Mouse (Mus musculus): Measurements from ENCODE around the gene Tsks. TPM values are rescaled to one million over a fixed set of nuclear protein-coding genes. Genes with fewer than 3 reads are reported as not detected.

Gene Tsks
- total and polyA plus RNA-seq, 3 experiments, result 0.08 TPM; not detected in 2

- H3K9me3 ChIP-seq (replicated peaks; ENCODE audit: insufficient read depth, low read length), result no peaks in the 10 kb centered on the region
- H3K79me2 ChIP-seq (ENCODE audit: control insufficient read depth, insufficient read depth, low read length, poor library complexity), result no peaks in the 10 kb centered on the region
- peaks cover 0 to 4% of the 10 kb centered on the region in 2 experiments; a peak in 1 of 4 replicates for H3K4me1 ChIP-seq (ENCODE audit: control insufficient read depth in 1 of 2, insufficient read depth in 2 of 2, low read length in 2 of 2)
- no peak overlapping the region for H3K4me3 ChIP-seq (ENCODE audit: control insufficient read depth in 1 of 2, insufficient read depth in 1 of 2, low read depth in 2 of 2, low read length in 2 of 2)
- TF ChIP-seq EP300 (IDR thresholded peaks at IDR 0.05; ENCODE audit: low read depth in 1 of 2, low read length in 2 of 2) (no peak), POLR2AphosphoS5 (IDR thresholded peaks at IDR 0.05; ENCODE audit: borderline replicate concordance, low read depth, low read length) (no peak), CHD1 (IDR thresholded peaks at IDR 0.05; ENCODE audit: low read depth, low read length) (no peak), ZKSCAN1 (IDR thresholded peaks at IDR 0.05; ENCODE audit: low read depth, low read length) (no peak), MXI1 (IDR thresholded peaks at IDR 0.05; ENCODE audit: low read depth, low read length) (0 out of 2 replicates have a peak, but pooled peaks have one; percentile 52), MYC (IDR thresholded peaks at IDR 0.05; ENCODE audit: low read depth, low read length) (peak; percentile 95), ELF1 (IDR thresholded peaks at IDR 0.05; ENCODE audit: low read depth, low read length) (no peak), ETS1 (IDR thresholded peaks at IDR 0.05; ENCODE audit: low read depth, low read length) (no peak), ZC3H11A (IDR thresholded peaks at IDR 0.05; ENCODE audit: low read depth, low read length) (peak; percentile 76), MAZ (IDR thresholded peaks at IDR 0.05; ENCODE audit: low read depth, low read length) (no peak), CTCF (IDR thresholded peaks at IDR 0.05 in 2 of 3, conservative IDR thresholded peaks at IDR 0.05 in 1 of 3; ENCODE audit: control insufficient read depth in 1 of 3, insufficient read depth in 1 of 3, low read depth in 2 of 3, low read length in 3 of 3, poor library complexity in 1 of 3, severe bottlenecking in 1 of 3) (peak; percentile 75 to 90 (median 81)), KAT2A (conservative IDR thresholded peaks at IDR 0.05; ENCODE audit: low read depth, low read length) (no peak), ZNF384 (IDR thresholded peaks at IDR 0.05; ENCODE audit: low read depth, low read length) (0 out of 2 replicates have a peak, but pooled peaks have one; percentile 42), MAX (IDR thresholded peaks at IDR 0.05; ENCODE audit: low read length) (peak; percentile 96), SIN3A (IDR thresholded peaks at IDR 0.05; ENCODE audit: low read length) (peak; percentile 50), USF1 (IDR thresholded peaks at IDR 0.05; ENCODE audit: low read depth, low read length) (peak; percentile 58), SMC3 (IDR thresholded peaks at IDR 0.05; ENCODE audit: low read depth, low read length) (peak; percentile 86), NRF1 (IDR thresholded peaks at IDR 0.05; ENCODE audit: insufficient read depth, low read depth, low read length, poor library complexity, severe bottlenecking) (no peak), RAD21 (IDR thresholded peaks at IDR 0.05; ENCODE audit: low read depth, low read length) (peak; percentile 89)
- no peak overlapping the region for H3K9ac ChIP-seq (ENCODE audit: control insufficient read depth, low read depth, low read length, poor library complexity, severe bottlenecking)
- no peaks in the 10 kb centered on the region for H3K27me3 ChIP-seq (ENCODE audit: control insufficient read depth in 1 of 2, insufficient read depth in 2 of 2, low read length in 2 of 2)
- H3K27ac ChIP-seq (ENCODE audit: control insufficient read depth, low read depth, low read length), result no peak overlapping the region
- H3K36me3 ChIP-seq (ENCODE audit: control insufficient read depth in 1 of 2, insufficient read depth in 2 of 2, low read length in 2 of 2), result no peaks in the 10 kb centered on the region
- peak; percentile 79 for DNase-seq (ENCODE audit: low read depth, low spot score)
Measured at GRCm38 (mm10) chr7:44958208-44958607, 15.2 kb downstream of the Tsks start.

- no peak for DNase-seq (ENCODE audit: low read depth, low spot score)
- peaks cover 0 to 4% of the 10 kb centered on the region in 2 experiments; a peak in 1 of 4 replicates for H3K4me1 ChIP-seq (ENCODE audit: control insufficient read depth in 1 of 2, insufficient read depth in 2 of 2, low read length in 2 of 2)
- H3K9me3 ChIP-seq (replicated peaks; ENCODE audit: insufficient read depth, low read length), result no peaks in the 10 kb centered on the region
- no peaks in the 10 kb centered on the region for H3K36me3 ChIP-seq (ENCODE audit: control insufficient read depth in 1 of 2, insufficient read depth in 2 of 2, low read length in 2 of 2)
- no peak overlapping the region for H3K9ac ChIP-seq (ENCODE audit: control insufficient read depth, low read depth, low read length, poor library complexity, severe bottlenecking)
- H3K4me3 ChIP-seq (ENCODE audit: control insufficient read depth in 1 of 2, insufficient read depth in 1 of 2, low read depth in 2 of 2, low read length in 2 of 2), result no peak overlapping the region
- no peaks in the 10 kb centered on the region for H3K27me3 ChIP-seq (ENCODE audit: control insufficient read depth in 1 of 2, insufficient read depth in 2 of 2, low read length in 2 of 2)
- TF ChIP-seq MAX (IDR thresholded peaks at IDR 0.05; ENCODE audit: low read length), result no peak
- TF ChIP-seq POLR2AphosphoS2 (IDR thresholded peaks at IDR 0.05; ENCODE audit: low read length), result no peak
- TF ChIP-seq NELFE (IDR thresholded peaks at IDR 0.05; ENCODE audit: low read depth, low read length), result no peak
- TF ChIP-seq HCFC1 (IDR thresholded peaks at IDR 0.05; ENCODE audit: low read depth, low read length), result no peak
- no peak for TF ChIP-seq ZNF384 (IDR thresholded peaks at IDR 0.05; ENCODE audit: low read depth, low read length)
- no peak for TF ChIP-seq TAL1 (IDR thresholded peaks at IDR 0.05; ENCODE audit: low read length)
- TF ChIP-seq GATA1 (IDR thresholded peaks at IDR 0.05; ENCODE audit: low read depth, low read length), result no peak
- TF ChIP-seq MYC (IDR thresholded peaks at IDR 0.05; ENCODE audit: low read depth, low read length), result no peak
- TF ChIP-seq USF2 (IDR thresholded peaks at IDR 0.05; ENCODE audit: borderline replicate concordance in 1 of 2, insufficient read depth in 1 of 2, low read depth in 1 of 2, low read length in 2 of 2), result no peak
- TF ChIP-seq RCOR1 (IDR thresholded peaks at IDR 0.05; ENCODE audit: low read depth, low read length), result no peak
- TF ChIP-seq TCF12 (IDR thresholded peaks at IDR 0.05; ENCODE audit: low read depth, low read length), result no peak
- no peak for TF ChIP-seq ZMIZ1 (IDR thresholded peaks at IDR 0.05; ENCODE audit: low read depth, low read length)
- TF ChIP-seq KAT2A (conservative IDR thresholded peaks at IDR 0.05; ENCODE audit: low read depth, low read length), result no peak
- no peak for TF ChIP-seq BHLHE40 (IDR thresholded peaks at IDR 0.05; ENCODE audit: borderline replicate concordance, low read depth, low read length)
- no peaks in the 10 kb centered on the region for H3K79me2 ChIP-seq (ENCODE audit: control insufficient read depth, insufficient read depth, low read length, poor library complexity)
- no peak overlapping the region for H3K27ac ChIP-seq (ENCODE audit: control insufficient read depth, low read depth, low read length)
Measured at GRCm38 (mm10) chr7:44959281-44959680, 16.3 kb downstream of the Tsks start.
